Mouse (Mus musculus) G1E (cell line): ENCODE data around the gene Dmd. TPM values are rescaled to one million over a fixed set of nuclear protein-coding genes. Genes with fewer than 3 reads are reported as not detected.

Source experiments
- ATAC-seq: 2 replicates; pipeline ENCODE4 v1.8.0; 2016; ENCODE audit warnings: mild to moderate bottlenecking; ENCODE audit not compliant: insufficient number of reproducible peaks, poor library complexity, low FRiP score, severe bottlenecking; ENCODE audit errors: extremely low read depth
- DNase-seq: peaks from one replicate; pipeline ENCODE4 v3.0.0; 2012; ENCODE audit warnings: low spot score
- H3K27me3 ChIP-seq: 2 replicates; pipeline ENCODE4 v1.6.1; 2012; ENCODE audit warnings: mild to moderate bottlenecking, low read length, inconsistent platforms; ENCODE audit not compliant: insufficient read depth
- H3K36me3 ChIP-seq: replicated peaks from 2 replicates; pipeline ENCODE3; 2012; ENCODE audit warnings: mild to moderate bottlenecking, inconsistent platforms
- H3K4me1 ChIP-seq: 2 replicates; pipeline ENCODE4 v1.6.1; 2012; ENCODE audit warnings: low read depth, low read length, inconsistent platforms, mixed read lengths; ENCODE audit not compliant: insufficient read depth
- H3K4me3 ChIP-seq: 2 replicates; pipeline ENCODE4 v1.5.1; 2012; ENCODE audit warnings: low read depth, mild to moderate bottlenecking, inconsistent platforms, low read length, moderate library complexity, mixed read lengths
- H3K9me3 ChIP-seq: replicated peaks from 2 replicates; pipeline ENCODE4 v1.6.1; 2012; ENCODE audit warnings: inconsistent platforms
- CTCF ChIP-seq: IDR thresholded peaks from 2 replicates; pipeline ENCODE4 v1.5.1; 2012; ENCODE audit warnings: low read depth, low read length, inconsistent platforms, mixed read lengths
- GATA1 ChIP-seq: IDR thresholded peaks from 2 replicates; pipeline ENCODE4 v1.6.1; 2012; ENCODE audit warnings: borderline replicate concordance, low read length, inconsistent platforms, mixed read lengths
- GATA2 ChIP-seq: IDR thresholded peaks from 2 replicates; pipeline ENCODE4 v1.6.1; 2012; ENCODE audit warnings: low read depth, low read length, inconsistent platforms, borderline replicate concordance
- POLR2AphosphoS5 ChIP-seq: IDR thresholded peaks from 2 replicates; pipeline ENCODE4 v1.6.1; 2012; ENCODE audit warnings: low read depth, low read length, inconsistent platforms; ENCODE audit not compliant: insufficient replicate concordance
- TAL1 ChIP-seq: conservative IDR thresholded peaks from 2 replicates; pipeline ENCODE4 v1.6.1; 2012; ENCODE audit warnings: low read depth, low read length, inconsistent platforms, mixed read lengths
- polyA plus RNA-seq: library from polyadenylated mRNA; stranded (reverse); fragments of >175 nt; gene quantifications from 2 replicates; pipeline ENCODE4 v1.2.3, GENCODE M21; 2012
- total RNA-seq, 2 experiments: library from RNA; stranded (forward) in 1 of 2; stranded (reverse) in 1 of 2; fragments of 200-1000 nt in 1 of 2; fragments of >200 nt in 1 of 2; fragmentation: Nextera tagmentation in 1 of 2; gene quantifications; 2 replicates each; pipeline ENCODE4 v1.2.3; 2014 to 2017

Dmd gene
- total and polyA plus RNA-seq, 3 experiments: 0.38 TPM; not detected in 2

DNA sequence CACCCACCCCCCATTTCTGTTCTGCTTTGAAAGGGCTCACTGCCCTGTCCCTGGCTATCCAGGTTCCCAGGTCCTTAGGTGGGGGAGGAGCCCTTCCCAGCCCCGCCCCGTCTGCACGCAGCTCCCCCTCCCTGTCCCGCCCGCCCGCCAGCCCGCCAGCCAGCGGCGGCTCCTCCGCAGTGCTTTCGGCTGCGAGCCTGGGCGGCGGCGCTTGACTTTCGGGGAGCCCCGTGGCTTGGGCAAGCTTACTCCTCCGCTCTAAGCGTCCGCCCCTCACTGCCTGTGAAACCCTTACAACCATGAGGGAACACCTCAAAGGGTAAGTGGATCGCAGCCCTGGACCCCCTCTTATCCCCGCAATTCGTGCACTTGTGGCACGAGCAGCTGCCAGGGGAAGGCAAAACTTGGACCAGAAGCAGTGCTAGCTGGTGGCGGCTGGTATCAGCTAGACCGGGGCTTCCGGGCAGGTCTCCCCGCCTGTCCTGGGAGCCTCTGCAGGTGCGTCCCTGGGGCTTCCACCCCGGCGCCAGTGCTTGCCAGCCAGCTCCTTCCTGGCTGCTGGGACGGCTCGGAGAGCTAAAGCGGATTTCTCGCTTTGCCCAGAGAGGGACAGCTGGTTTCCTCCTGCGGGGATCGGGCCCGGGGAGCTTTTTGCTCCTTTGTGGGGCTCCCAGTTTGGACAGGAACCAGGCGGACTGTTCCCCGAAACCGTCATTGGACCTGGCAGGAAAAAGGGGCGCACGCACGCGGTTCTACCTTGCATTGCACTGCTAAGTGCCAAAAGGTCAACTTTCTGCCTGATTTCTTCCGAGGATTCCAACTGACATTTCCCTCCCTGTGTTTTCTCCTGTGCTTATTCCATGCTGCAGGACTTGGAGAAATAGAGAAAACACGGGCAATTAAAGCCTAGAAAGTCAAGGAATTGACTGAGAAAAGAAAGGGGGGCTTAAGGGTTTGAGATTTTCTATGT lies 2099.8 kb downstream of the Dmd start:
- no peaks in the 10 kb centered on the region for H3K4me1 ChIP-seq
- ATAC-seq (no peak), DNase-seq (no peak)
- no peaks in the 10 kb centered on the region for H3K36me3 ChIP-seq
- H3K4me3 ChIP-seq: no peak overlapping the region
- no peaks in the 10 kb centered on the region for H3K9me3 ChIP-seq
- TF ChIP-seq GATA1: no peak
- no peak for TF ChIP-seq TAL1
- TF ChIP-seq CTCF: no peak
- no peak for TF ChIP-seq GATA2
- TF ChIP-seq POLR2AphosphoS5: no peak
- no peaks in the 10 kb centered on the region; the same call in 1 of the 2 replicates for H3K27me3 ChIP-seq

GRCm38 (mm10) chrX:85049593-85049992 lies 2100.9 kb downstream of the Dmd start:
- H3K4me1 ChIP-seq: no peaks in the 10 kb centered on the region
- H3K4me3 ChIP-seq: no peak overlapping the region
- ATAC-seq: no peak
- no peaks in the 10 kb centered on the region for H3K9me3 ChIP-seq
- TF ChIP-seq GATA1 (no peak), GATA2 (no peak), POLR2AphosphoS5 (no peak), TAL1 (no peak), CTCF (no peak)
- H3K36me3 ChIP-seq: no peaks in the 10 kb centered on the region
- no peaks in the 10 kb centered on the region; the same call in 1 of the 2 replicates for H3K27me3 ChIP-seq
- no peak for DNase-seq

DNA sequence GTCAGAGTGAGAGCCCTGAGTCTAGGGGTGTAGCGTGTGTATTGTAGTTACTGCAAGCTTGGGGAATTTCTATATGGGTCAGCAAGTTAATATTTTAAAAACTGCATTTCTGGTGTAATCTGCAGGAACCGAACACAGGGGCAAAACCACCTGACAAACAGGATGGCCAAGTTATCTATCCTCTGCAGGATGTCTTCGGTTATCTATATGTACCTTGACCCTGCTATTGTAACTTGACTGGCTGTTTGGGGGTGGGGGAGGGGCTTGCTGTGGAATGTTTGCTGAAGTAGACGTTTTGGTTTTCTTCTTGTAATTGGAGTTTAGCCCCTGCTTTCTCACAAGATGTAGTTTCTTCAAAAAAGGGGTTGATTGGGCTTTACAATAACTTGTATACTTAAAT lies 2124.9 kb downstream of the Dmd start:
- H3K4me1 ChIP-seq: no peaks in the 10 kb centered on the region; the same call in 1 of the 2 replicates
- TF ChIP-seq POLR2AphosphoS5 (no peak), GATA1 (no peak), TAL1 (peak; percentile 19; the same call in 1 of the 2 replicates), CTCF (no peak)
- no peak overlapping the region for H3K4me3 ChIP-seq
- H3K36me3 ChIP-seq: no peaks in the 10 kb centered on the region
- ATAC-seq: no peak
- no peak for DNase-seq
- H3K27me3 ChIP-seq: no peaks in the 10 kb centered on the region
- H3K9me3 ChIP-seq: no peaks in the 10 kb centered on the region

- Histone ChIP-seq H3K9me3 (no peaks in the 10 kb centered on the region), H3K36me3 (no peaks in the 10 kb centered on the region), H3K27me3 (no peaks in the 10 kb centered on the region), H3K4me3 (no peak overlapping the region), H3K4me1 (no peaks in the 10 kb centered on the region; the same call in 1 of the 2 replicates)
- ATAC-seq: no peak
- no peak for DNase-seq
- TF ChIP-seq TAL1 (no peak), CTCF (no peak), GATA2 (no peak), GATA1 (no peak), POLR2AphosphoS5 (no peak)
Measured at GRCm38 (mm10) chrX:85076845-85077244, 2128.2 kb downstream of the Dmd start.

DNA sequence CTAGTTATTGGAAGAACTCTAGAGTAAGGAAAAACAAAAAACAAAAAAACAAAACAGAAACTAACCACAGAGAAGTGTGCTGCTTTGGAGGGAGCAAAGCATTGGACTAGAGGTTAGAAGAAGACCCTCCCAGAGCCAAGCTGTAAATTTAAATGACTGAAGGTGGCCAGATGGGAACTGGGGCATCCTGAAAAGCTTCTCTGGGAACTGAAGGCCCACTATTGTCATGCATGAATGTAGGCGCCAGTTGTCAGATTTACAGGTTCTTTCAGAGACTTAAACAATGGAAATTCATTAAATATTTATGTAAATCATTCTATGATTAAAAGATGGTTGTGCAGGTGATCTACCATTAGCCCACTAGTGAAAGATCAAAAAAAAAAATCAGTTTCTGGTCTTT lies 2128.9 kb downstream of the Dmd start:
- no peaks in the 10 kb centered on the region for H3K27me3 ChIP-seq

GRCm38 (mm10) chrX:85079174-85079573 lies 2130.5 kb downstream of the Dmd start:
- Histone ChIP-seq H3K27me3 (no peaks in the 10 kb centered on the region), H3K4me1 (no peaks in the 10 kb centered on the region; the same call in 1 of the 2 replicates), H3K4me3 (no peak overlapping the region), H3K36me3 (no peaks in the 10 kb centered on the region), H3K9me3 (no peaks in the 10 kb centered on the region)
- no peak for TF ChIP-seq GATA2
- no peak for TF ChIP-seq GATA1
- TF ChIP-seq TAL1: no peak
- no peak for TF ChIP-seq CTCF
- no peak for TF ChIP-seq POLR2AphosphoS5
- DNase-seq (no peak), ATAC-seq (no peak)

More for the DNA sequence above, 2128.9 kb downstream of the Dmd start:
- TF ChIP-seq GATA1: no peak
- TF ChIP-seq TAL1: no peak
- no peak for TF ChIP-seq POLR2AphosphoS5
- no peak for TF ChIP-seq GATA2
- no peak for TF ChIP-seq CTCF
- DNase-seq (no peak), ATAC-seq (no peak)
- Histone ChIP-seq H3K36me3 (no peaks in the 10 kb centered on the region), H3K4me1 (no peaks in the 10 kb centered on the region; the same call in 1 of the 2 replicates), H3K9me3 (no peaks in the 10 kb centered on the region), H3K4me3 (no peak overlapping the region)
